Mouse (Mus musculus) spleen, adult 2 months (tissue): ENCODE data around the gene A930002H24Rik.
"Not testable (repeated sequence)": the region's sequence is repeated elsewhere in the genome, so short reads cannot be mapped to it uniquely, and the experiment has no call there.

Experiments used
- CTCF ChIP-seq: fragments of 200-500 bp; IDR thresholded peaks from 2 replicates; pipeline ENCODE4 v1.5.1; 2011; ENCODE audit warnings: mild to moderate bottlenecking, inconsistent platforms; ENCODE audit not compliant: insufficient read depth, insufficient read length, insufficient replicate concordance; ENCODE audit errors: extremely low read depth
- POLR2A ChIP-seq: fragments of 200-500 bp; IDR thresholded peaks from 2 replicates; pipeline ENCODE4 v1.6.1; 2011; ENCODE audit warnings: low read depth, low read length, inconsistent platforms

DNA sequence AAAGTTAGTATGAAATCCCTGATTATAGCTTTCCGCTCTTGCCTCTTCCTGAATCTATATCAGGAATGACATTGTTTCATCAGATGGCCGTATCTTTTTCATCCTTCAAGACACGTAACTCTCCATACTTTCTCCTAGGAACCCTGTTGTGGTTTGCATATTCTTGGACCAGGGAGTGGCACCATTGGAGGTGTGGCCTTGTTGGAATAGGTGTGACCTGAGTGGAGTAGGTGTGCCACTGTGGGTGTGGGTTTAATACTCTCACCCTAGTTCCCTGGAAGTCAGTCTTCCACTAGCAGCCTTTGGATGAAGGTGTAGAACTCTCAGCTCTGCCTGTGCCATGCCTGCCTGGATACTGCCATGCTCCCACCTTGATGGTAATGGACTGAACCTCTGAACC, 17.8 kb downstream of the A930002H24Rik start:
- TF ChIP-seq POLR2A, CTCF: not testable (repeated sequence)
